In genomic region chr1:97918495-97918894, GRCm38 (mm10) we compare ENCODE assay signal across 9 mouse cellular contexts.
DNase-seq lines count a peak whose midpoint lies in the region; ATAC-seq lines count a peak whose summit lies in the region.
"Had no signal": no experiment of that assay in that cellular context is flagged by ENCODE, and none has a peak within 500 bp of the region (broad histone marks: within the 10 kb centered on the region; RNA-seq: fewer than 3 reads in every experiment).

No protein-coding gene starts in this region.

- no peak overlapping the region for H3K4me3 ChIP-seq in midbrain, embryonic 11.5 days (ENCODE audit: low read depth, low read length)
- no peak overlapping the region for H3K4me3 ChIP-seq in midbrain, embryonic 14.5 days (replicated peaks; ENCODE audit: low read depth, low read length)
- H3K4me3 ChIP-seq in heart, embryonic 16.5 days (ENCODE audit: low read length): no peak overlapping the region
- no peak overlapping the region for H3K4me3 ChIP-seq in liver, embryonic 12.5 days
- no peak overlapping the region for H3K4me3 ChIP-seq in stomach, embryonic 15.5 days (replicated peaks)
- H3K4me3 ChIP-seq in forebrain, embryonic 11.5 days (ENCODE audit: low read depth, low read length): no peak overlapping the region

- no peaks in the 10 kb centered on the region for H3K36me3 ChIP-seq in midbrain, embryonic 11.5 days (ENCODE audit: control insufficient read depth, insufficient read depth, low read length)
- no peaks in the 10 kb centered on the region for H3K36me3 ChIP-seq in midbrain, embryonic 14.5 days (ENCODE audit: control insufficient read depth, insufficient read depth, low read length)
- peaks cover 14% of the 10 kb centered on the region for H3K36me3 ChIP-seq in heart, embryonic 16.5 days (ENCODE audit: control insufficient read depth, insufficient read depth)
- no peaks in the 10 kb centered on the region for H3K36me3 ChIP-seq in liver, embryonic 12.5 days
- H3K36me3 ChIP-seq in stomach, embryonic 15.5 days: no peaks in the 10 kb centered on the region
- no peaks in the 10 kb centered on the region for H3K36me3 ChIP-seq in forebrain, embryonic 11.5 days (ENCODE audit: control insufficient read depth, insufficient read depth, low read length)

- peak; percentile 89 for ATAC-seq in midbrain, embryonic 11.5 days (ENCODE audit: low FRiP score)
- no peak; the same call in 1 of the 2 replicates for ATAC-seq in midbrain, embryonic 14.5 days (ENCODE audit: low FRiP score, low TSS enrichment)
- peak; percentile 67; the same call in 1 of the 2 replicates for ATAC-seq in heart, embryonic 16.5 days (replicated peaks; ENCODE audit: extremely low read depth, insufficient read depth, low FRiP score)
- ATAC-seq in liver, embryonic 12.5 days: 0 out of 2 replicates have a peak, but pooled peaks have one; percentile 24
- ATAC-seq in stomach, embryonic 15.5 days (ENCODE audit: insufficient read depth, low FRiP score, low read depth): peak; percentile 83
- no peak for ATAC-seq in forebrain, embryonic 11.5 days (replicated peaks; ENCODE audit: low FRiP score)

- no peaks in the 10 kb centered on the region for H3K9me3 ChIP-seq in midbrain, embryonic 11.5 days (ENCODE audit: control insufficient read depth, low read length)
- no peaks in the 10 kb centered on the region for H3K9me3 ChIP-seq in midbrain, embryonic 14.5 days (ENCODE audit: control insufficient read depth, low read length)
- no peaks in the 10 kb centered on the region for H3K9me3 ChIP-seq in heart, embryonic 16.5 days (replicated peaks; ENCODE audit: control insufficient read depth, low read length)
- no peaks in the 10 kb centered on the region for H3K9me3 ChIP-seq in liver, embryonic 12.5 days (replicated peaks)
- H3K9me3 ChIP-seq in stomach, embryonic 15.5 days: no peaks in the 10 kb centered on the region
- no peaks in the 10 kb centered on the region for H3K9me3 ChIP-seq in forebrain, embryonic 11.5 days (ENCODE audit: control insufficient read depth, low read length)

- no peak overlapping the region for H3K4me2 ChIP-seq in midbrain, embryonic 11.5 days
- H3K4me2 ChIP-seq in midbrain, embryonic 14.5 days (ENCODE audit: low read length): no peak overlapping the region
- no peak overlapping the region for H3K4me2 ChIP-seq in heart, embryonic 16.5 days (ENCODE audit: low read depth, low read length)
- H3K4me2 ChIP-seq in liver, embryonic 12.5 days: no peak overlapping the region
- no peak overlapping the region for H3K4me2 ChIP-seq in stomach, embryonic 15.5 days
- H3K4me2 ChIP-seq in forebrain, embryonic 11.5 days (ENCODE audit: low read depth, low read length, severe bottlenecking): no peak overlapping the region

- WGBS in midbrain, embryonic 11.5 days: 74% methylated on average over 8 of the region's 8 CpGs
- WGBS in midbrain, embryonic 14.5 days: 80% methylated on average over 8 of the region's 8 CpGs
- 58% methylated on average over 8 of the region's 8 CpGs for WGBS in heart, embryonic 16.5 days
- 65% methylated on average over 8 of the region's 8 CpGs for WGBS in liver, embryonic 12.5 days (ENCODE audit: insufficient replicate concordance)
- 14% methylated on average over 8 of the region's 8 CpGs for WGBS in stomach, embryonic 15.5 days
- WGBS in forebrain, embryonic 11.5 days: 81% methylated on average over 8 of the region's 8 CpGs

- no peaks in the 10 kb centered on the region for H3K4me1 ChIP-seq in midbrain, embryonic 11.5 days (ENCODE audit: control insufficient read depth, insufficient read depth, low read length)
- 0 out of 2 replicates have a peak, but pooled peaks cover 10% of the 10 kb centered on the region for H3K4me1 ChIP-seq in midbrain, embryonic 14.5 days (ENCODE audit: control insufficient read depth, insufficient read depth, low read length)
- peaks cover 4% of the 10 kb centered on the region; the same call in 1 of the 2 replicates for H3K4me1 ChIP-seq in heart, embryonic 16.5 days (ENCODE audit: control insufficient read depth, insufficient read depth, low read length)
- H3K4me1 ChIP-seq in liver, embryonic 12.5 days: no peaks in the 10 kb centered on the region
- H3K4me1 ChIP-seq in stomach, embryonic 15.5 days: no peaks in the 10 kb centered on the region
- H3K4me1 ChIP-seq in forebrain, embryonic 11.5 days (replicated peaks; ENCODE audit: control insufficient read depth, insufficient read depth, low read length): 0 out of 2 replicates have a peak, but pooled peaks cover 2% of the 10 kb centered on the region

- H3K27me3 ChIP-seq in midbrain, embryonic 11.5 days (ENCODE audit: control insufficient read depth, insufficient read depth, low read length): no peaks in the 10 kb centered on the region
- H3K27me3 ChIP-seq in midbrain, embryonic 14.5 days (ENCODE audit: control insufficient read depth, insufficient read depth, low read length): no peaks in the 10 kb centered on the region
- H3K27me3 ChIP-seq in heart, embryonic 16.5 days (ENCODE audit: control insufficient read depth, insufficient read depth, low read length): no peaks in the 10 kb centered on the region
- no peaks in the 10 kb centered on the region for H3K27me3 ChIP-seq in liver, embryonic 12.5 days (replicated peaks)
- no peaks in the 10 kb centered on the region for H3K27me3 ChIP-seq in stomach, embryonic 15.5 days (replicated peaks)
- no peaks in the 10 kb centered on the region for H3K27me3 ChIP-seq in forebrain, embryonic 11.5 days (ENCODE audit: control insufficient read depth, insufficient read depth, low read length)

- H3K27ac ChIP-seq in midbrain, embryonic 11.5 days (ENCODE audit: low read depth, low read length): no peak overlapping the region
- no peak overlapping the region for H3K27ac ChIP-seq in midbrain, embryonic 14.5 days (replicated peaks; ENCODE audit: low read depth, low read length)
- H3K27ac ChIP-seq in heart, embryonic 16.5 days (ENCODE audit: low read length): no peak overlapping the region
- no peak overlapping the region for H3K27ac ChIP-seq in liver, embryonic 12.5 days
- no peak overlapping the region for H3K27ac ChIP-seq in stomach, embryonic 15.5 days
- H3K27ac ChIP-seq in forebrain, embryonic 11.5 days (ENCODE audit: low read depth, low read length): no peak overlapping the region

- no peak for DNase-seq in midbrain, embryonic 11.5 days (ENCODE audit: low spot score, missing footprints)
- no peak for DNase-seq in midbrain, embryonic 14.5 days
- no peak for DNase-seq in ovary, postnatal 36 days (ENCODE audit: low spot score)
- DNase-seq in forebrain, embryonic 11.5 days (ENCODE audit: low spot score): no peak
- no peak for DNase-seq in layer of hippocampus, adult 9-11 months
- DNase-seq: thymus, postnatal 14 days had no signal

- H3K9ac ChIP-seq in midbrain, embryonic 11.5 days (ENCODE audit: low read length): no peak overlapping the region
- no peak overlapping the region for H3K9ac ChIP-seq in midbrain, embryonic 14.5 days (replicated peaks; ENCODE audit: low read length)
- H3K9ac ChIP-seq in heart, embryonic 16.5 days (ENCODE audit: low read length): no peak overlapping the region
- H3K9ac ChIP-seq in liver, embryonic 12.5 days: no peak overlapping the region
- H3K9ac ChIP-seq in stomach, embryonic 15.5 days: no peak overlapping the region
- no peak overlapping the region for H3K9ac ChIP-seq in forebrain, embryonic 11.5 days (ENCODE audit: low read length)

Comparison
In these comparisons a context has a peak if more than half of its experiments do, and no peak if none do; other contexts are left out.
1. ATAC-seq: peak in midbrain, embryonic 11.5 days (single experiment), heart, embryonic 16.5 days (single experiment), liver, embryonic 12.5 days (single experiment) and stomach, embryonic 15.5 days (single experiment); none in midbrain, embryonic 14.5 days (single experiment) and forebrain, embryonic 11.5 days (single experiment).